Mouse (Mus musculus): ENCODE data around the gene Gzf1. TPM values are rescaled to one million over a fixed set of nuclear protein-coding genes. Genes with fewer than 3 reads are reported as not detected.

Gzf1 gene
- polyA plus RNA-seq, 1 experiment from 2014 or later = 17.7 TPM

- H3K9me3 ChIP-seq (replicated peaks) = no peaks in the 10 kb centered on the region
- H3K4me3 ChIP-seq = no peak overlapping the region
- H3K9ac ChIP-seq = no peak overlapping the region
- no peaks in the 10 kb centered on the region for H3K4me1 ChIP-seq (replicated peaks)
- no peak for ATAC-seq (ENCODE audit: insufficient number of reproducible peaks, low FRiP score)
- no peaks in the 10 kb centered on the region for H3K27me3 ChIP-seq (replicated peaks)
- no peak overlapping the region for H3K4me2 ChIP-seq
- 76% methylated on average over 15 of the region's 15 CpGs for WGBS
- no peak overlapping the region for H3K27ac ChIP-seq (ENCODE audit: poor library complexity, severe bottlenecking)
- H3K36me3 ChIP-seq = peaks cover 21% of the 10 kb centered on the region
These were observed 25.8 kb downstream of the Gzf1 start for GRCm38 (mm10) chr2:148706409-148707201.

DNA sequence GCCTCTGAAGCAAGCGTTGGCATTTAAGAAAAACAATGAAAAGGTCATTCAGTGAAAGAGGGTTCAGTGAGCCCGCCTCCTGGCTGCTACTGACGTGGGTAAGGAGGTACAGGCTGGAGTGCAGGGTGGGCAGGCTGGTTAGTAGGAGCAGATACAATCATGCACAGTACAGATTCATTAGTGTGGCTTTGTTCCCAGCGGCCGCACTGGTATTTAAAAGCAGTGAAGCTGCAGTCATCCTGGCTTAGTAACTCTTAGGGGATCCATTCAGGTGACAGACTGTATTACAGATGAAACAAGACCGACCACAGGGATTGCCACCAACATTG, 26.3 kb downstream of the Gzf1 start:
- Histone ChIP-seq H3K4me3 (no peak overlapping the region), H3K9ac (no peak overlapping the region), H3K9me3 (replicated peaks) (no peaks in the 10 kb centered on the region), H3K27me3 (replicated peaks) (no peaks in the 10 kb centered on the region), H3K4me1 (replicated peaks) (no peaks in the 10 kb centered on the region), H3K36me3 (peaks cover 22% of the 10 kb centered on the region), H3K27ac (ENCODE audit: poor library complexity, severe bottlenecking) (no peak overlapping the region), H3K4me2 (no peak overlapping the region)
- 78% methylated on average over 6 of the region's 6 CpGs for WGBS
- no peak for ATAC-seq (ENCODE audit: insufficient number of reproducible peaks, low FRiP score)

GRCm38 (mm10) chr2:148712326-148712725, 31.5 kb downstream of the Gzf1 start:
- 68% methylated on average over 3 of the region's 3 CpGs for WGBS
- H3K4me1 ChIP-seq (replicated peaks) = peaks cover 5% of the 10 kb centered on the region; the same call in 1 of the 2 replicates
- H3K36me3 ChIP-seq = peaks cover 13% of the 10 kb centered on the region
- no peaks in the 10 kb centered on the region for H3K9me3 ChIP-seq (replicated peaks)
- ATAC-seq (ENCODE audit: insufficient number of reproducible peaks, low FRiP score) = no peak
- H3K27me3 ChIP-seq (replicated peaks) = no peaks in the 10 kb centered on the region
- H3K4me2 ChIP-seq = no peak overlapping the region
- no peak overlapping the region for H3K9ac ChIP-seq
- no peak overlapping the region for H3K4me3 ChIP-seq
- H3K27ac ChIP-seq (ENCODE audit: poor library complexity, severe bottlenecking) = no peak overlapping the region

GRCm38 (mm10) chr2:148717072-148717471, 36.2 kb downstream of the Gzf1 start:
- Histone ChIP-seq H3K4me1 (replicated peaks) (peaks cover 18% of the 10 kb centered on the region), H3K36me3 (no peaks in the 10 kb centered on the region), H3K4me3 (no peak overlapping the region), H3K4me2 (no peak overlapping the region), H3K9ac (no peak overlapping the region), H3K27me3 (replicated peaks) (no peaks in the 10 kb centered on the region), H3K27ac (ENCODE audit: poor library complexity, severe bottlenecking) (peak overlapping the region; percentile 62; the same call in 1 of the 2 replicates), H3K9me3 (replicated peaks) (no peaks in the 10 kb centered on the region)
- no peak for ATAC-seq (ENCODE audit: insufficient number of reproducible peaks, low FRiP score)
- WGBS = 52% methylated on average over 2 of the region's 2 CpGs

DNA sequence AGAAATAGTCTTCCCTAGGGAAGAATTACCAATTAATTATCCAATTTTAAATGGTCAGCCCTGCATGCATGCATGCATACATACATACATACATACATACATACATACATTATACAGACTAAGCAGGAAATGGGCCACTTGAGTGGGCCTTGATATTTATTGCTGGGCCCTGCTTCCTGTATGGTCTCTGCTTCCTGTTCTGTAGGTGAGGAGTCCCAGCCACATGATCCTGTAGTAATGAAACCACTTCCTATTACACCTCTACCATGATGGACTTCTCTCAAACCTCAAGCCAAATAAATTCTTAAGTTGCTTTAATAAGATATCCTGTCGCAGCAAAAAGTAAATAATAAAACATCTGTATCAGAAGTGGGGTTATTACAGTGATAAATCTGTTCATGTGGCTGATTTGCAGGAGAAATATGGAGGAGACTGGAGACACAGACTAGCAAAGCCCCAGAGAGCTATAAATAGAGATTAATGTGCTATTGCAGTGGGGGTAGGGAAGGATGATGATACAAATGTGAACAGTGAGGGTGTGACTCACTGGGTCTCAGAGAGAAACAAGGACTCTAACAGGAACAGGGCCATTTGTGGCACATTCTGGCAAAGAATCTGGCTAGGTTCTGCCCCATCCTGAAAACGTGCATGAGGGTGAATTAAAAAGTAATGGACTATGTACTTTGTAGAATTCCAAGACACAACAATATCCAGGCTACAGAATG, 38.6 kb downstream of the Gzf1 start:
- no peak for ATAC-seq (ENCODE audit: insufficient number of reproducible peaks, low FRiP score)
- Histone ChIP-seq H3K27me3 (replicated peaks) (no peaks in the 10 kb centered on the region), H3K4me2 (no peak overlapping the region), H3K36me3 (no peaks in the 10 kb centered on the region), H3K27ac (ENCODE audit: poor library complexity, severe bottlenecking) (no peak overlapping the region), H3K9ac (no peak overlapping the region), H3K4me3 (no peak overlapping the region), H3K9me3 (replicated peaks) (no peaks in the 10 kb centered on the region), H3K4me1 (replicated peaks) (peaks cover 18% of the 10 kb centered on the region)
- 62% methylated on average over 2 of the region's 2 CpGs for WGBS

- H3K9ac ChIP-seq = peak overlapping the region; percentile 83
- 1% methylated on average over 35 of the region's 35 CpGs for WGBS
- H3K4me3 ChIP-seq = peak overlapping the region; percentile 71
- H3K27ac ChIP-seq (ENCODE audit: poor library complexity, severe bottlenecking) = no peak overlapping the region
- peaks cover 8% of the 10 kb centered on the region for H3K4me1 ChIP-seq (replicated peaks)
- peak overlapping the region; percentile 96 for H3K4me2 ChIP-seq
- H3K9me3 ChIP-seq (replicated peaks) = 0 out of 2 replicates have a peak, but pooled peaks cover 3% of the 10 kb centered on the region
- no peaks in the 10 kb centered on the region for H3K36me3 ChIP-seq
- no peaks in the 10 kb centered on the region for H3K27me3 ChIP-seq (replicated peaks)
- peak; percentile 62 for ATAC-seq (ENCODE audit: insufficient number of reproducible peaks, low FRiP score)
These were observed 50.9 kb downstream of the Gzf1 start for GRCm38 (mm10) chr2:148731614-148732326.

- 4% methylated on average over 18 of the region's 18 CpGs for WGBS
- ATAC-seq (ENCODE audit: insufficient number of reproducible peaks, low FRiP score) = peak; percentile 98
- H3K9me3 ChIP-seq (replicated peaks) = 0 out of 2 replicates have a peak, but pooled peaks cover 3% of the 10 kb centered on the region
- no peaks in the 10 kb centered on the region for H3K27me3 ChIP-seq (replicated peaks)
- H3K9ac ChIP-seq = peak within 1 kb of the TSS; percentile 83
- no peak within 1 kb of the TSS for H3K27ac ChIP-seq (ENCODE audit: poor library complexity, severe bottlenecking)
- H3K4me3 ChIP-seq = peak within 1 kb of the TSS; percentile 71
- H3K4me2 ChIP-seq = peak within 1 kb of the TSS; percentile 96
- H3K4me1 ChIP-seq (replicated peaks) = peaks cover 8% of the 10 kb centered on the region
- H3K36me3 ChIP-seq = no peaks in the 10 kb centered on the region
These were observed 51.6 kb downstream of the Gzf1 start, which contains the start of gene Napb for GRCm38 (mm10) chr2:148732327-148733000. Gene Napb (minus strand): TSS chr2:148732467.

Other genes with a start within 250 kb of the Gzf1 start
- 27.3 and 28.6 TPM in 2 replicates for gene Cd93, start 237.5 kb upstream of the Gzf1 start, polyA plus RNA-seq (2016; fragmentation: Nextera tagmentation; extraction: Ambion mirVana)
- gene Nxt1, start 8.4 kb upstream of the Gzf1 start, polyA plus RNA-seq (2016; fragmentation: Nextera tagmentation; extraction: Ambion mirVana) = 53.5 and 59.7 TPM in 2 replicates
- gene Napb, start 51.4 kb downstream of the Gzf1 start, polyA plus RNA-seq (2016; fragmentation: Nextera tagmentation; extraction: Ambion mirVana) = 2.8 and 2.9 TPM in 2 replicates
- gene Cstl1, start 69.3 kb downstream of the Gzf1 start, polyA plus RNA-seq (2016; fragmentation: Nextera tagmentation; extraction: Ambion mirVana) = not detected in 2 replicates
- gene Cst11, start 90.5 kb downstream of the Gzf1 start, polyA plus RNA-seq (2016; fragmentation: Nextera tagmentation; extraction: Ambion mirVana) = not detected in 2 replicates
- not detected in 2 replicates for gene 8030411F24Rik, start 101.0 kb downstream of the Gzf1 start, polyA plus RNA-seq (2016; fragmentation: Nextera tagmentation; extraction: Ambion mirVana)
- gene Cst12, start 108.3 kb downstream of the Gzf1 start, polyA plus RNA-seq (2016; fragmentation: Nextera tagmentation; extraction: Ambion mirVana) = not detected in 2 replicates
- gene Cst8, start 117.8 kb downstream of the Gzf1 start, polyA plus RNA-seq (2016; fragmentation: Nextera tagmentation; extraction: Ambion mirVana) = not detected in 2 replicates
- not detected in 2 replicates for gene Cst13, start 139.1 kb downstream of the Gzf1 start, polyA plus RNA-seq (2016; fragmentation: Nextera tagmentation; extraction: Ambion mirVana)
- 1.2 and 1.8 TPM in 2 replicates for gene Cst9, start 154.1 kb downstream of the Gzf1 start, polyA plus RNA-seq (2016; fragmentation: Nextera tagmentation; extraction: Ambion mirVana)
- 0.48 TPM in 1 of 2 replicates, not detected in the other for gene 9230104L09Rik, start 184.0 kb downstream of the Gzf1 start, polyA plus RNA-seq (2016; fragmentation: Nextera tagmentation; extraction: Ambion mirVana)
- gene Cst3, start 194.7 kb downstream of the Gzf1 start, polyA plus RNA-seq (2016; fragmentation: Nextera tagmentation; extraction: Ambion mirVana) = 745 and 758 TPM in 2 replicates